Mouse (Mus musculus): ENCODE measurements at regions not wholly inside any gene's neighbourhood (a gene's known extent, or its start where the extent isn't known, plus 50 kb on each side); places are given as distances from the start of the nearest gene placed in this dataset.

DNA sequence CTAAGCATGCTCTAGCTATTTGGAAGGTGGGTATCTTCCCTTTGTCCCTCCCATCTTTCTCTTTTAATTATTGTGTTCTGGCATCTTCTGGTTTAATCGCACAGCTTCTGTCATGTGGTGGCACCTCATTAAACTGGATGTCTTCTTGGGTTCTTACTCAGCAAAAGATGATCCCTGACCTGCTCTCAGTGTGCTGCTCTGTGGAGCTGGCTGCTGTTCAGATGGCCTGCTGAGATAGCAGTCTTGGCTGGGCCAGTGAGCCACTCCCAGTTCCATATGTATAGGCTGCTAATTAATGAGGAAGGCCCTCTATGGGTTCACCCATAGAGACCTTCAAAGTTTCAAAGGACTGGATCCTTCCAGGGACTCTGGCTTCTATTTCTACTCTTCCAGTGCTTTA, 213.9 kb upstream of the Mki67 start:
- no peaks in the 10 kb centered on the region for H3K36me3 ChIP-seq (replicated peaks)
- no peak overlapping the region for H3K4me2 ChIP-seq
- no peaks in the 10 kb centered on the region for H3K27me3 ChIP-seq
- no peak overlapping the region for H3K27ac ChIP-seq (replicated peaks)
- 80% methylated on average over 1 of the region's 1 CpGs for WGBS (ENCODE audit: insufficient replicate concordance)
- no peak overlapping the region for H3K9ac ChIP-seq
- no peaks in the 10 kb centered on the region for H3K4me1 ChIP-seq (replicated peaks)
- H3K4me3 ChIP-seq (replicated peaks), result no peak overlapping the region
- ATAC-seq (ENCODE audit: insufficient read depth), result no peak
- H3K9me3 ChIP-seq (replicated peaks), result no peaks in the 10 kb centered on the region

DNA sequence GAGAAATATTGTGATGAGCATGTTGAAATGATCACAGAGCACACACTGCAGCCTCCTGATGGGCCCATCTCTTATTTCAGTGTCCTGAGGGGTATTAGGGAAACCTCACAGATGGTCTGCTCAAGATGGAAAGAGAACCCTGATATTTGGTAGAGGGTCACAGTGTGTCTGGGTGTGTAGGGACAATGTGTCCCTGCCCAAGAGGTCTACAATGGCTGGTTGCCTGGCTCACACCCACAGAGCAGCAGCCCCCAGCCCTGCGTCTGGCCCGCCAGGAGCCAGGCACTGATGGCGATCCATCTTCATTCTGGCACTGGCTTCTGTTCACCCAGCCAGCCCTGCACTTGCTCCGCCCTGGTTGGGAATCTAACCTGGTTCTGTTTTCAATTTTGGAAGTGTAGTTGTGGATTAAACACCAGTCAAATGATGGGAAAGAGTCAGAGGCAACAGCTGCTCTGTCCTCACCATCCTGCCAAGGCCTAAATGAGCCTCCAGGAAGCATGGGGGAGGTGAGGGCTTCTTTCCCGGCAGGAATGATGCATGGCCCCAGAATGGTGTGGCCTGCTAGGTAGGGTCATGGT, 216.5 kb upstream of the Mki67 start:
- Histone ChIP-seq H3K27ac (replicated peaks) (no peak overlapping the region), H3K4me1 (replicated peaks) (no peaks in the 10 kb centered on the region), H3K9me3 (replicated peaks) (no peaks in the 10 kb centered on the region), H3K4me2 (no peak overlapping the region), H3K9ac (no peak overlapping the region), H3K36me3 (replicated peaks) (no peaks in the 10 kb centered on the region), H3K27me3 (no peaks in the 10 kb centered on the region), H3K4me3 (replicated peaks) (no peak overlapping the region)
- WGBS (ENCODE audit: insufficient replicate concordance), result 63% methylated on average over 5 of the region's 5 CpGs
- ATAC-seq (ENCODE audit: insufficient read depth), result no peak

DNA sequence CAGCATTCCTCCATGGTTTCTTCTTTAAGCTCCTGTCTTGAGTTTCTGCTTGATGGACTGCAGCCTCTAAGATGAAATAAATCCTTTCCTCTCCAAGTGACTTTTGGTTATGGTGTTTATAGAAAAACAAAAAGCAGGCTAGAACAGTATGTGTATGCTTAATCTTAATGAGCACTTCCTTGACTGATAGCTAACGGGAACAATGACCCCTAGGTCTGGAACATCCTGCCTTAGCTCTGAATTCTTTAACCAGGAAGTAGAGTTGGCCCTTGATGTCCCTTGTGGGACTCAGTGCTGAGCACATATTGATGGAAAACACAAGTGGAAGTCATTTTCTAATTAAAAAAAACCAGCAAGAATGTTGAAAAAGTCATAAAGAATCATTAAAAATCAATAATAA, 219.0 kb upstream of the Mki67 start:
- no peak overlapping the region for H3K4me2 ChIP-seq
- no peaks in the 10 kb centered on the region for H3K36me3 ChIP-seq (replicated peaks)
- no peak overlapping the region for H3K27ac ChIP-seq (replicated peaks)
- H3K9ac ChIP-seq, result no peak overlapping the region
- H3K27me3 ChIP-seq, result no peaks in the 10 kb centered on the region
- WGBS (ENCODE audit: insufficient replicate concordance), result 24% methylated on average over 1 of the region's 1 CpGs
- no peak for ATAC-seq (ENCODE audit: insufficient read depth)
- H3K4me1 ChIP-seq (replicated peaks), result no peaks in the 10 kb centered on the region
- H3K4me3 ChIP-seq (replicated peaks), result no peak overlapping the region
- no peaks in the 10 kb centered on the region for H3K9me3 ChIP-seq (replicated peaks)

DNA sequence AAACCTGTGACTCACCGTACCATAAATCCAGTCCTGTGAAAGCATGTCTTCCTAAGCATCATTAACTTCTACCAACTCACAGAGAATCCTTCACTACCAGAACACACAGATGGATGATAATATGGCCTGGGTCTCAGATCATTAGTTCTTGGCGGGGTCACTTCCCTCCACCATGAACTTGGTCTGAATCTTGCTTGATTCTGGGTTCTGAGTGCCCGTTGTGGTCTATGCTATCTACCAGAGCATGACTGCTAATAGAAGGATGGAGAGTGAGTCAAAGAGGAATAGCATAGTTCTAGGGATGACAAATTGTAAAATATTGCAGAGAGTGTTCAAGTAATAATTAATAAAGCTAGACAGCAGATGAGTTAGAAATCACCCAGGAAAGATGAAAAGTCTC, 221.3 kb upstream of the Mki67 start:
- 60% methylated on average over 3 of the region's 3 CpGs for WGBS (ENCODE audit: insufficient replicate concordance)
- ATAC-seq (ENCODE audit: insufficient read depth), result no peak
- Histone ChIP-seq H3K4me2 (no peak overlapping the region), H3K4me3 (replicated peaks) (no peak overlapping the region), H3K36me3 (replicated peaks) (no peaks in the 10 kb centered on the region), H3K27me3 (no peaks in the 10 kb centered on the region), H3K4me1 (replicated peaks) (no peaks in the 10 kb centered on the region), H3K9ac (no peak overlapping the region), H3K27ac (replicated peaks) (no peak overlapping the region), H3K9me3 (replicated peaks) (no peaks in the 10 kb centered on the region)

DNA sequence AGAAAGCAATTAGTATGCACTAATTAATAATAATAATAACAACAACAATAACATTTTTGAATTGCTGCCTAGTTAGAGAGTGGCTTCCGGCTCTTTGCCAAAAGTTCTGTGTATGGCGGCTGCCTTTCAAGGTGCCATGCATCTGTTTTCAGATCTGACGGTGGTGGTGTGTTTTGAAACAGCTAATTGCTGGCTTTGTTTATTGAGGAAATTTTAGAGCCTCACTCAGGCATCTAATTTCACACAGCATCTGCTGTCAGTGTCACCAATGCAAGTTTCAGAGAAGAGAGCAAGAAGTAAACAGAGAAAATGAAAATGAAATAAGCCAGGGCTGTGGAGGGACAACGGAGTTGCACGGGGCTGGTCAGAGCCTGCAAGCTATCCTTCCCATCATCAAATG, 223.2 kb upstream of the Mki67 start:
- no peaks in the 10 kb centered on the region for H3K27me3 ChIP-seq
- no peaks in the 10 kb centered on the region for H3K9me3 ChIP-seq (replicated peaks)
- H3K4me2 ChIP-seq, result no peak overlapping the region
- H3K4me1 ChIP-seq (replicated peaks), result no peaks in the 10 kb centered on the region
- H3K27ac ChIP-seq (replicated peaks), result no peak overlapping the region
- WGBS (ENCODE audit: insufficient replicate concordance), result 73% methylated on average over 5 of the region's 5 CpGs
- H3K36me3 ChIP-seq (replicated peaks), result no peaks in the 10 kb centered on the region
- H3K4me3 ChIP-seq (replicated peaks), result no peak overlapping the region
- no peak overlapping the region for H3K9ac ChIP-seq
- no peak for ATAC-seq (ENCODE audit: insufficient read depth)

DNA sequence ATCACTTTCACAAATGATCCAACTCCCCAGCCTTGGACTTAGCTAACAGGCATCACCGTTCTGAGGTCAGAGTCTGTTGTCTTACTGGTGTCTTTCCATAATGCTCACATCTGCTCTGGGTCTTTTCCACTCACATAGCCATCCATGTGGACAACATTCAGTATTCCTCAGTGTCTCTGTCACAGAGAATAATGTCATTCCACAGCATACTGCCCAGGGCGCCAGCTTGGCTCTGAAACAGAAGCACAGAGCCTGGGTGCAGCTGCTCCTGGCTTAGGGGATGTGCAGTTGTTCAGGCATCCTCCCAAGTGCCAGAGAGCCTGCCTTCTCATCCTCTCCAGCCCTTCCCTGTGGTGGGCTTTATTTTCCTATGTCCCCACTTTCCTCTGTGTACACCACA, 226.7 kb upstream of the Mki67 start:
- 50% methylated on average over 2 of the region's 2 CpGs for WGBS (ENCODE audit: insufficient replicate concordance)
- no peaks in the 10 kb centered on the region for H3K27me3 ChIP-seq
- no peak for ATAC-seq (ENCODE audit: insufficient read depth)
- H3K36me3 ChIP-seq (replicated peaks), result no peaks in the 10 kb centered on the region
- no peak overlapping the region for H3K27ac ChIP-seq (replicated peaks)
- no peaks in the 10 kb centered on the region for H3K9me3 ChIP-seq (replicated peaks)
- no peak overlapping the region for H3K4me3 ChIP-seq (replicated peaks)
- no peak overlapping the region for H3K9ac ChIP-seq
- H3K4me2 ChIP-seq, result no peak overlapping the region
- no peaks in the 10 kb centered on the region for H3K4me1 ChIP-seq (replicated peaks)

DNA sequence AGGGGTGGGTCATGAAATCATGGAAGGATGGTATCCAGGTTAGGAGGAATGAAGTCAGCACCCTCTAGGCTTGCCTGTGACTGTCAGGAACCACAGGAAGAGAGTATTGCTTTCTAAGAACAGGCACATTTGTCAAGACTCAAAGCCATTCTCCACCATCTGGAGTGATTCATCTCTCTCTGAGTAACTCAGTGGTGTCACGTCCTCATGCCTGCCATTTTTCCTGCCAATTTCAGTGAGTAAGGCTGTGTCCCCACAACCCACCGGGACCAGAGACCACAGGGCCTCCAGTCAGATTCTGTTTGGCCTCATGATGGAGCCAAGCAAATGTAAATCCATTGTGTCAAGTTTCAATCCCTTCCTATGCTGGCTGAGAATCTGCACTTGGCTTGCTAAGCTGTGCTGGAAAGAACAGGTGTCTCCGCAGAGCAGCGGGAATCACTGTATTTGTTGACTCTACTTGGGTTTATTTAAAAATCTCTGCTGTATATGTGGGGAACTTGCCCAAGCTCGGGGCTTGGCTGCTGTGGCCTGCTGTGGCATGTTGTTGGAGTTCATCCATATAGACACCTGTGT, 230.0 kb upstream of the Mki67 start:
- H3K9me3 ChIP-seq (replicated peaks), result no peaks in the 10 kb centered on the region
- 55% methylated on average over 5 of the region's 5 CpGs for WGBS (ENCODE audit: insufficient replicate concordance)
- no peaks in the 10 kb centered on the region for H3K36me3 ChIP-seq (replicated peaks)
- H3K9ac ChIP-seq, result no peak overlapping the region
- no peaks in the 10 kb centered on the region for H3K4me1 ChIP-seq (replicated peaks)
- H3K4me2 ChIP-seq, result no peak overlapping the region
- no peak for ATAC-seq (ENCODE audit: insufficient read depth)
- H3K27ac ChIP-seq (replicated peaks), result no peak overlapping the region
- H3K4me3 ChIP-seq (replicated peaks), result no peak overlapping the region
- H3K27me3 ChIP-seq, result no peaks in the 10 kb centered on the region

DNA sequence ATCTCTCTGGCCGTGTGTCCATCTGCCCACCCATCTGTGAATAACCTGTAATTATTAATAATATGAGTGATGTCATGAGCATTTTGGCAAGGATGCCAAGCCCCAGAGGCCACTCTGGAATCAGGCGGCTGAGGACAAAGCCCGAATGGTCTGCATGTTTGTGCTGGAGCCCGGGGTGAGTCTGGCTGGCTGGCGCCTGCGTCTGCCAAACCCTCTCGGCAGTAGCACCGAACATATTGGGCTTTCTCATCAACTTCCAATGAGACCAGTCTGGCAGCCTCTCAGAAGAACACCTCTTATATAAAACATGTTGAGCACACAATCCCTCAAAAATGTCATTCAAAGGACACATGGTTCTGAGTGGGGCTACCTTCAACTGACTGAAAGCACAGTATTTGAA, 244.9 kb upstream of the Mki67 start:
- no peak for ATAC-seq (ENCODE audit: insufficient read depth)
- no peaks in the 10 kb centered on the region for H3K36me3 ChIP-seq (replicated peaks)
- H3K4me1 ChIP-seq (replicated peaks), result no peaks in the 10 kb centered on the region
- no peak overlapping the region for H3K27ac ChIP-seq (replicated peaks)
- no peaks in the 10 kb centered on the region for H3K9me3 ChIP-seq (replicated peaks)
- H3K9ac ChIP-seq, result no peak overlapping the region
- H3K4me2 ChIP-seq, result no peak overlapping the region
- no peaks in the 10 kb centered on the region for H3K27me3 ChIP-seq
- 73% methylated on average over 8 of the region's 8 CpGs for WGBS (ENCODE audit: insufficient replicate concordance)
- H3K4me3 ChIP-seq (replicated peaks), result no peak overlapping the region

DNA sequence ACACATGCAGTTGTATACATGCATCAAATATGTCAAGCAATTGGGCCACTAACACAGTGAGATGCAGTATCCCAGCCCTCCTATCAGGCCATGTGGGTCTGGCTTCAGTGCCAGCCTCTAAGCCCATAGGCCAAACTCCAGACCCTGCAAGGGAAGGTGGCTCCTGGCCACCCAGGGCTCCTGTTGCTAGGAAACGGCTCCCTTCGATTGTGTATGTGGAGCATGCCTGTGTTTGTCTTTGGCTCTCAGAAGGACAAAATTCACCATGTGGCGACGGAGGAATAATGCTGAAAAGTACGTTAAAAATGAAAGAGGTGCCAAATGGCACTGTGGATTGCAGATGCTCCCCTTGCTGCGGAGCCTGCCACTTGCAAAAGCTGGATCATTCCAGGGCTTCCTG, 249.4 kb upstream of the Mki67 start:
- H3K9ac ChIP-seq, result no peak overlapping the region
- no peaks in the 10 kb centered on the region for H3K4me1 ChIP-seq (replicated peaks)
- no peaks in the 10 kb centered on the region for H3K27me3 ChIP-seq
- H3K27ac ChIP-seq (replicated peaks), result no peak overlapping the region
- WGBS (ENCODE audit: insufficient replicate concordance), result 55% methylated on average over 6 of the region's 6 CpGs
- H3K36me3 ChIP-seq (replicated peaks), result no peaks in the 10 kb centered on the region
- no peaks in the 10 kb centered on the region for H3K9me3 ChIP-seq (replicated peaks)
- H3K4me3 ChIP-seq (replicated peaks), result no peak overlapping the region
- H3K4me2 ChIP-seq, result no peak overlapping the region
- no peak for ATAC-seq (ENCODE audit: insufficient read depth)

DNA sequence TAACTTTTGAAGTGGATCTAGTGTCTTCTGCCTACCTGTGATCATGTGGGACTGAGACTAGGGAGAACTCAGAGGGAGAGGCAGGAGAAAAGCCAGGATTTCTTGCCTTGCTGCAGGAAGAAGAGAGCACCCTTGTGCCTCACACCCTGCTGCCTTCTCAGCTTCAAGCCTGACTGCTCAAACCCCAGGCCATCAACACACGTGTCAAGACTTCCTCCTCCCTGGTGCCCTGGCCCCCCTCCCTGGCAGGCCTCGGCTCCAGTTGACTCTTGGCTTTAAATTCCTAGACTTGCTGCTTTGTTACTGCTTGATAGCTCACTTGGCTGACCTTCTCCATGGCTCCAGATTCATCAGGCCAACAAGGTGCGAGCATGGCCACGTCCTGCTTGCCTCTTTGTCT, 250.1 kb upstream of the Mki67 start:
- WGBS (ENCODE audit: insufficient replicate concordance), result 31% methylated on average over 4 of the region's 4 CpGs
- H3K9me3 ChIP-seq (replicated peaks), result no peaks in the 10 kb centered on the region
- H3K36me3 ChIP-seq (replicated peaks), result no peaks in the 10 kb centered on the region
- no peak overlapping the region for H3K9ac ChIP-seq
- no peak overlapping the region for H3K4me2 ChIP-seq
- H3K4me3 ChIP-seq (replicated peaks), result no peak overlapping the region
- no peak for ATAC-seq (ENCODE audit: insufficient read depth)
- H3K4me1 ChIP-seq (replicated peaks), result no peaks in the 10 kb centered on the region
- no peaks in the 10 kb centered on the region for H3K27me3 ChIP-seq
- no peak overlapping the region for H3K27ac ChIP-seq (replicated peaks)

DNA sequence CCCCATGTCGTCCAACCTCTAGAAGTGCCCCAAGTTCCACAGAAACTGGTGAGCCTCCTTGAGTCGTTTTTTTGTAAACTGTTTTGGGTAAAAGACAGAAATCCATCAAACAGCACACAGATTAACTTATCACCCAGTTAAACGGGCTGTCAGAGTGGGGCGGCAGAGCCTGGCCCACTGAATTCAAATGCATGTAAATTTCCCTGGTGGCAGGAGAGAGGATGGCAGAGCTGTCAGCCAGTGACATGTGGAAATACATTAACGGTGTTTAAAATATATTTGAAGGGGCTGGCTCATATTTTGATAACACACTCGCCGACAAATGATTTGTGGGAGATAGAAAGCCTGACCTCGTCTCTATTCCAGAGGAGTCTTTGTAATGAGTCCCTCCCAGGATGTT, 252.5 kb upstream of the Mki67 start:
- Histone ChIP-seq H3K27ac (replicated peaks) (no peak overlapping the region), H3K4me1 (replicated peaks) (no peaks in the 10 kb centered on the region), H3K36me3 (replicated peaks) (no peaks in the 10 kb centered on the region), H3K9ac (no peak overlapping the region), H3K27me3 (no peaks in the 10 kb centered on the region), H3K4me2 (no peak overlapping the region), H3K9me3 (replicated peaks) (no peaks in the 10 kb centered on the region), H3K4me3 (replicated peaks) (no peak overlapping the region)
- WGBS (ENCODE audit: insufficient replicate concordance), result 48% methylated on average over 8 of the region's 8 CpGs
- no peak for ATAC-seq (ENCODE audit: insufficient read depth)

DNA sequence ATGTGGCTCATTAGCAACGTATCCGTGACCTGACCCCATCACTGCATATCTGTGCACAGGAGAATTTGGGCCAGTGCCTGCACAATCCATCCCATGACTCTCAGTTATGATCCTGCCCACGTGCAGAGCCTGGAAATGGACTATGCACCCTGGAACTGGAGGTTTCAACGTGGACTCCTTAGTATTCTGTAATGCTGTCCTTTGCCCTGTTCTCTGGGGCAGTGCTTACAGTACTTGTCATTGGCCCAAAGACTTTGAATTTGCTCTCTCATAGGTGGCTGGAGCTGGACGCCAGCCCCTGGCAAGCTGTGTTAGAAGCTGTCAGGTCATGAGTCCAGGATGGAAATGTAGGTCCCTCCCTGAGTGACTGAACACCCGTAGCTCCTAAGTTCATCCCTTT, 269.9 kb upstream of the Mki67 start:
- no peaks in the 10 kb centered on the region for H3K27me3 ChIP-seq
- WGBS (ENCODE audit: insufficient replicate concordance), result 48% methylated on average over 6 of the region's 6 CpGs
- ATAC-seq (ENCODE audit: insufficient read depth), result peak; percentile 58

More for the DNA sequence above, 269.9 kb upstream of the Mki67 start:
- Histone ChIP-seq H3K4me2 (no peak overlapping the region), H3K4me1 (replicated peaks) (no peaks in the 10 kb centered on the region), H3K27ac (replicated peaks) (no peak overlapping the region), H3K4me3 (replicated peaks) (no peak overlapping the region), H3K36me3 (replicated peaks) (no peaks in the 10 kb centered on the region), H3K9me3 (replicated peaks) (no peaks in the 10 kb centered on the region), H3K9ac (no peak overlapping the region)

Data from liver, embryonic 15.5 days (tissue).